Mouse (Mus musculus) testis, adult 2 months (tissue): ENCODE data around the gene Irf5.
"Not testable (repeated sequence)": the region's sequence is repeated elsewhere in the genome, so short reads cannot be mapped to it uniquely, and the experiment has no call there.

Experiments
- CTCF ChIP-seq: fragments of 200-500 bp; IDR thresholded peaks from 2 replicates; pipeline ENCODE4 v1.5.1; 2012; ENCODE audit warnings: low read depth, mild to moderate bottlenecking, inconsistent platforms, low read length, moderate library complexity; ENCODE audit not compliant: control insufficient read depth, insufficient read depth, insufficient replicate concordance
- POLR2A ChIP-seq: fragments of 200-500 bp; IDR thresholded peaks from 2 replicates; pipeline ENCODE4 v1.6.1; 2012; ENCODE audit warnings: low read depth, mild to moderate bottlenecking, inconsistent platforms, low read length, moderate library complexity; ENCODE audit not compliant: control insufficient read depth

DNA sequence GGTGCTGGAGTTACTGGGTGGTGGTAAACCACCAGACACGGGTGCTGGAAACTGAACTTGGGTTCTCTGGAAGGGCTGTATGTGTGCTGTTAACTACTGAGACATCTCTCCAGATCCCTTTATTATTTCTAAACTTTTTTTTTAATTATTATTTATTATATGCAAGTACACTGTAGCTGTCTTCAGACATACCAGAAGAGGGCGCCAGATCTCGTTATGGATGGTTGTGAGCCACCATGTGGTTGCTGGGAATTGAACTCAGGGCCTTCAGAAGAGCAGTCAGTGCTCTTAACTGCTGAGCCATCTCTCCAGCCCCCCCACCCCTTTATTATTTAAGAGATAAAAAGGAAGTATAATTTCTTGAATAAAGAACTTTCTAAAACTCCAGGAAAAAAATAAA, 50.0 kb downstream of the Irf5 start:
- TF ChIP-seq POLR2A, CTCF: not testable (repeated sequence)
